Mouse (Mus musculus) liver, postnatal 0 days (tissue): ENCODE measurements at regions not wholly inside any gene's neighbourhood (a gene's known extent, or its start where the extent isn't known, plus 50 kb on each side); places are given as distances from the start of the nearest gene placed in this dataset.

ENCODE experiments used
- ATAC-seq: fragments of 200-750 bp; cut with Nextera tagmentation; 2 replicates; pipeline ENCODE4 v1.8.0; 2017; ENCODE audit warnings: mild to moderate bottlenecking, moderate library complexity
- DNase-seq: peaks from one replicate; pipeline ENCODE4 v3.0.0-alpha.2; 2016
- H3K27ac ChIP-seq: fragments of 300-500 bp; sonication (generic); 2 replicates; pipeline ENCODE4 v1.5.1; 2014; ENCODE audit warnings: antibody characterized with exemption, moderate library complexity, mild to moderate bottlenecking, low read depth
- H3K27me3 ChIP-seq: fragments of 300-500 bp; sonication (generic); 2 replicates; pipeline ENCODE4 v1.6.1; 2014; ENCODE audit warnings: low read length, control low read depth, mixed read lengths; ENCODE audit not compliant: insufficient read depth
- H3K36me3 ChIP-seq: fragments of 300-500 bp; sonication (generic); replicated peaks from 2 replicates; pipeline ENCODE4 v1.6.1; 2014; ENCODE audit warnings: mild to moderate bottlenecking, control low read depth, low read length, moderate library complexity, mixed read lengths; ENCODE audit not compliant: insufficient read depth
- H3K4me1 ChIP-seq: fragments of 300-500 bp; sonication (generic); 2 replicates; pipeline ENCODE4 v1.6.1; 2014; ENCODE audit warnings: antibody characterized with exemption, mild to moderate bottlenecking, control low read depth; ENCODE audit not compliant: insufficient read depth
- H3K4me2 ChIP-seq: fragments of 300-500 bp; sonication (generic); 2 replicates; pipeline ENCODE4 v1.6.1; 2014; ENCODE audit warnings: low read depth, mild to moderate bottlenecking, low read length, moderate library complexity, mixed read lengths
- H3K4me3 ChIP-seq: fragments of 300-500 bp; sonication (generic); 2 replicates; pipeline ENCODE4 v1.5.1; 2014; ENCODE audit warnings: low read depth, low read length
- H3K9ac ChIP-seq: fragments of 300-500 bp; sonication (generic); replicated peaks from 2 replicates; pipeline ENCODE4 v1.6.1; 2014; ENCODE audit warnings: mild to moderate bottlenecking, moderate library complexity
- H3K9me3 ChIP-seq: fragments of 300-500 bp; sonication (generic); 2 replicates; pipeline ENCODE4 v1.6.1; 2016; ENCODE audit warnings: mild to moderate bottlenecking, control low read depth, low read length, mixed read lengths
- CTCF ChIP-seq: sonication (generic); IDR thresholded peaks from 2 replicates; pipeline ENCODE4 v1.5.1; 2016; ENCODE audit warnings: antibody characterized with exemption, low read depth
- EP300 ChIP-seq: IDR thresholded peaks from 2 replicates; pipeline ENCODE4 v1.6.1; 2016; ENCODE audit warnings: antibody characterized with exemption, low read depth, mild to moderate bottlenecking
- WGBS: fragments of 180-500 bp; shearing (Covaris S2); extraction: QIAGEN DNeasy Blood & Tissue Kit; methylation state at CpG from one replicate; pipeline ENCODE4 v1.1.7; 2014; ENCODE audit not compliant: insufficient replicate concordance; 5-methylcytosine and 5-hydroxymethylcytosine counted together

- TF ChIP-seq CTCF: no peak
- no peak for TF ChIP-seq EP300
- no peak overlapping the region for H3K4me2 ChIP-seq
- H3K4me1 ChIP-seq: no peaks in the 10 kb centered on the region
- ATAC-seq (peak; percentile 49; the same call in 1 of the 2 replicates), DNase-seq (no peak)
- WGBS: 46% methylated on average over 3 of the region's 3 CpGs
- no peaks in the 10 kb centered on the region for H3K27me3 ChIP-seq
- no peak overlapping the region for H3K4me3 ChIP-seq
- H3K9me3 ChIP-seq: no peaks in the 10 kb centered on the region
- H3K9ac ChIP-seq: no peak overlapping the region
- H3K27ac ChIP-seq: no peak overlapping the region
- no peaks in the 10 kb centered on the region for H3K36me3 ChIP-seq
Observed at GRCm38 (mm10) chr5:150894049-150894738, 58.2 kb upstream of the Kl start.

DNA sequence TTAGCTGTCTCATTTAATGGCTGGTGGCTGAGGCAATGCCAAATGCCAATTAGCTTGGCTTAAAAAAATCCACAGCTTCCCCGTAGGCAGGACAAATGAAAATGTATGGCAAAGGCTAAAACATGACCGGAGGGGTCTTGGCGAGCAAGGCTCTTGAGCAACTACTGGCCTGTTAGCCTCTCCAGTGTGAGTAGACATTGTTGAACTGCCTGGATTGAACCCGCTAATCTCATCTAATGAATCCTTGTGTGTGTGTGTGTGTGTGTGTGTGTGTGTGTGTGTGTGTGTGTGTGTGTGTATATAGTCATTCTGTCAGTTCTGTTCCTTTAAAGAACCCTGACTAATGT lies 57.7 kb upstream of the Kl start:
- no peak overlapping the region for H3K27ac ChIP-seq
- no peak overlapping the region for H3K9ac ChIP-seq
- TF ChIP-seq CTCF (no peak), EP300 (no peak)
- no peaks in the 10 kb centered on the region for H3K9me3 ChIP-seq
- no peak overlapping the region for H3K4me2 ChIP-seq
- no peak for DNase-seq
- H3K27me3 ChIP-seq: no peaks in the 10 kb centered on the region
- no peak for ATAC-seq
- H3K4me3 ChIP-seq: no peak overlapping the region
- 82% methylated on average over 4 of the region's 4 CpGs for WGBS
- H3K36me3 ChIP-seq: no peaks in the 10 kb centered on the region
- no peaks in the 10 kb centered on the region for H3K4me1 ChIP-seq

DNA sequence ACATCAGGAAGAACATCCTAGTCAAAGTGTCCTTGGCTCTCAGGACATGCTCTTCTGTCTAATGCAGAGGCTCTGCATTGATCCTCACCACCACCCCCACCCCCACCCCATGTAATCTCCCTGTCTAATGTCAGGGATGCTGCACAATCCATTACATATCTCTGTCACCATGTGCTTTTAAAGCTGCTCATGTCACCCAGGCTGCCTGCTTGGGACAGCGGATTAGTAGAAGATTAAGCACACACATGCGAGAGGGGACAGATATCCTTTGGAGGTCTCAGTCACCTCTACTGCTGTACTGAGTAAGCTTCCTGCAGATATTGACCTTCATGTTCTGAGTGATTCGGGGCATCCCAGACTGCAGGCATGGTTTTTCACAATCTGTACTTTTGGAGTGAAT lies 50.7 kb upstream of the Kl start:
- no peaks in the 10 kb centered on the region for H3K4me1 ChIP-seq
- TF ChIP-seq EP300: no peak
- TF ChIP-seq CTCF: no peak
- WGBS: 72% methylated on average over 3 of the region's 3 CpGs
- H3K36me3 ChIP-seq: no peaks in the 10 kb centered on the region
- no peak for ATAC-seq
- no peak overlapping the region for H3K9ac ChIP-seq
- H3K27ac ChIP-seq: no peak overlapping the region
- no peak overlapping the region for H3K4me3 ChIP-seq
- H3K27me3 ChIP-seq: no peaks in the 10 kb centered on the region
- H3K9me3 ChIP-seq: no peaks in the 10 kb centered on the region
- DNase-seq: no peak
- H3K4me2 ChIP-seq: no peak overlapping the region
